Mouse (Mus musculus) CH12.LX (cell line): ENCODE results near the gene LTO1. TPM values are rescaled to one million over a fixed set of nuclear protein-coding genes. Genes with fewer than 3 reads are reported as not detected.

ENCODE experiments used
- DNase-seq: peaks from one replicate; pipeline ENCODE4 v3.0.0-alpha.2; 2013; ENCODE audit errors: extremely low read depth
- H3K27ac ChIP-seq: 2 replicates; pipeline ENCODE4 v1.5.1; 2012; ENCODE audit warnings: low read depth, mild to moderate bottlenecking, control low read depth, moderate library complexity; ENCODE audit not compliant: insufficient read depth
- H3K27me3 ChIP-seq: replicated peaks from 2 replicates; pipeline ENCODE3; 2012; ENCODE audit warnings: inconsistent platforms
- H3K36me3 ChIP-seq, 2 experiments: replicated peaks in 1 of 2; 2 replicates each; pipeline versions ENCODE3 to v1.6.1; 2012; ENCODE audit warnings: inconsistent platforms in 1 of 2, low read length in 1 of 2, mild to moderate bottlenecking in 1 of 2, mixed read lengths in 1 of 2, moderate library complexity in 1 of 2; ENCODE audit not compliant: control insufficient read depth in 1 of 2, insufficient read depth in 1 of 2
- H3K4me1 ChIP-seq, 2 experiments: 2 replicates each; pipeline ENCODE4 v1.6.1; 2012; ENCODE audit warnings: inconsistent platforms in 1 of 2, moderate library complexity in 1 of 2; ENCODE audit not compliant: insufficient read depth in 2 of 2, control insufficient read depth in 1 of 2
- H3K4me2 ChIP-seq: 2 replicates; pipeline ENCODE4 v1.6.1; 2012; ENCODE audit warnings: low read depth, mild to moderate bottlenecking, control low read depth; ENCODE audit not compliant: poor library complexity, insufficient read depth, severe bottlenecking
- H3K4me3 ChIP-seq, 3 experiments: fragments of 150-350 bp in 1 of 3; sonication (generic) in 1 of 3; replicated peaks in 1 of 3; 2 replicates each; pipeline versions ENCODE3 to v1.5.1; 2011 to 2012; ENCODE audit warnings: low read depth in 2 of 3, low read length in 2 of 3, mild to moderate bottlenecking in 2 of 3, moderate library complexity in 2 of 3, control low read depth in 1 of 3, improper control_type of control experiment in 1 of 3, inconsistent platforms in 1 of 3, mixed read lengths in 1 of 3; ENCODE audit not compliant: poor library complexity in 1 of 3
- H3K79me2 ChIP-seq: replicated peaks from 2 replicates; pipeline ENCODE4 v1.6.1; 2012; ENCODE audit warnings: mild to moderate bottlenecking, moderate library complexity; ENCODE audit not compliant: control insufficient read depth, poor library complexity, insufficient read depth, severe bottlenecking; ENCODE audit errors: extremely low read depth
- H3K9ac ChIP-seq: 2 replicates; pipeline ENCODE4 v1.6.1; 2012; ENCODE audit warnings: low read depth, mild to moderate bottlenecking, control low read depth, moderate library complexity; ENCODE audit not compliant: insufficient read depth
- H3K9me3 ChIP-seq: replicated peaks from 2 replicates; pipeline ENCODE3; 2012; ENCODE audit warnings: low read length, inconsistent platforms, mixed read lengths
- BHLHE40 ChIP-seq: IDR thresholded peaks from 2 replicates; pipeline ENCODE4 v1.6.1; 2011; ENCODE audit warnings: mild to moderate bottlenecking, low read depth, low read length, improper control_type of control experiment
- CTCF ChIP-seq, 2 experiments: IDR thresholded peaks in 1 of 2; conservative IDR thresholded peaks in 1 of 2; 2 replicates each; pipeline ENCODE4 v1.5.1; 2011 to 2012; ENCODE audit warnings: low read depth in 2 of 2, low read length in 2 of 2, improper control_type of control experiment in 1 of 2, inconsistent platforms in 1 of 2, mild to moderate bottlenecking in 1 of 2, moderate library complexity in 1 of 2
- E2F4 ChIP-seq: IDR thresholded peaks from 2 replicates; pipeline ENCODE4 v1.6.1; 2011; ENCODE audit warnings: low read depth, low read length, improper control_type of control experiment; ENCODE audit not compliant: insufficient replicate concordance
- ELF1 ChIP-seq: IDR thresholded peaks from 2 replicates; pipeline ENCODE4 v1.6.1; 2014; ENCODE audit warnings: low read depth, mild to moderate bottlenecking, inconsistent platforms, low read length, improper control_type of control experiment
- HCFC1 ChIP-seq: IDR thresholded peaks from 2 replicates; pipeline ENCODE4 v1.6.1; 2012; ENCODE audit warnings: low read depth, mild to moderate bottlenecking, inconsistent platforms, low read length, improper control_type of control experiment
- IRF4 ChIP-seq: IDR thresholded peaks from 2 replicates; pipeline ENCODE4 v1.6.1; 2014; ENCODE audit warnings: low read depth, mild to moderate bottlenecking, inconsistent platforms, low read length, improper control_type of control experiment
- JUN ChIP-seq: IDR thresholded peaks from 2 replicates; pipeline ENCODE4 v1.6.1; 2011; ENCODE audit warnings: low read depth, mild to moderate bottlenecking, low read length, improper control_type of control experiment, moderate library complexity; ENCODE audit not compliant: insufficient read depth
- JUND ChIP-seq: conservative IDR thresholded peaks from 2 replicates; pipeline ENCODE4 v1.6.1; 2011; ENCODE audit warnings: low read depth, low read length, improper control_type of control experiment
- KAT2A ChIP-seq: IDR thresholded peaks from 2 replicates; pipeline ENCODE4 v1.6.1; 2012; ENCODE audit warnings: low read length, improper control_type of control experiment, inconsistent platforms; ENCODE audit not compliant: insufficient replicate concordance
- MAFK ChIP-seq: IDR thresholded peaks from 2 replicates; pipeline ENCODE4 v1.6.1; 2011; ENCODE audit warnings: low read length, improper control_type of control experiment; ENCODE audit not compliant: insufficient replicate concordance
- MAZ ChIP-seq: IDR thresholded peaks from 2 replicates; pipeline ENCODE4 v1.6.1; 2012; ENCODE audit warnings: low read depth, mild to moderate bottlenecking, inconsistent platforms, low read length, improper control_type of control experiment, moderate library complexity
- MEF2A ChIP-seq: IDR thresholded peaks from 2 replicates; pipeline ENCODE4 v1.6.1; 2014; ENCODE audit warnings: low read depth, mild to moderate bottlenecking, inconsistent platforms, low read length, improper control_type of control experiment, borderline replicate concordance
- MXI1 ChIP-seq: IDR thresholded peaks from 2 replicates; pipeline ENCODE4 v1.6.1; 2011; ENCODE audit warnings: mild to moderate bottlenecking, low read depth, low read length, improper control_type of control experiment
- MYC ChIP-seq: IDR thresholded peaks from 2 replicates; pipeline ENCODE4 v1.6.1; 2011; ENCODE audit warnings: low read depth, mild to moderate bottlenecking, improper control_type of control experiment, low read length
- NELFE ChIP-seq: IDR thresholded peaks from 2 replicates; pipeline ENCODE4 v1.6.1; 2011; ENCODE audit warnings: low read depth, low read length, improper control_type of control experiment
- NRF1 ChIP-seq: IDR thresholded peaks from 2 replicates; pipeline ENCODE4 v1.6.1; 2014; ENCODE audit warnings: low read depth, mild to moderate bottlenecking, inconsistent platforms, low read length, improper control_type of control experiment, moderate library complexity
- POLR2A ChIP-seq: IDR thresholded peaks from 2 replicates; pipeline ENCODE4 v1.6.1; 2011; ENCODE audit warnings: low read depth, mild to moderate bottlenecking, improper control_type of control experiment, low read length
- SIN3A ChIP-seq: IDR thresholded peaks from 2 replicates; pipeline ENCODE4 v1.6.1; 2012; ENCODE audit warnings: low read length, improper control_type of control experiment, inconsistent platforms
- SMC3 ChIP-seq: IDR thresholded peaks from 2 replicates; pipeline ENCODE4 v1.6.1; 2011; ENCODE audit warnings: low read depth, low read length, improper control_type of control experiment
- TCF12 ChIP-seq: IDR thresholded peaks from 2 replicates; pipeline ENCODE4 v1.6.1; 2014; ENCODE audit warnings: low read depth, mild to moderate bottlenecking, inconsistent platforms, low read length, improper control_type of control experiment
- USF1 ChIP-seq: IDR thresholded peaks from 2 replicates; pipeline ENCODE4 v1.6.1; 2014; ENCODE audit warnings: low read depth, mild to moderate bottlenecking, inconsistent platforms, low read length, improper control_type of control experiment
- ZNF384 ChIP-seq: IDR thresholded peaks from 2 replicates; pipeline ENCODE4 v1.6.1; 2012; ENCODE audit warnings: low read depth, low read length, improper control_type of control experiment, inconsistent platforms
- dilution Hi-C: fragments of 300-500 bp; cut with MboI; formaldehyde crosslinking; loops from 2 replicates; pipeline ENCODE4 v1.14.3; 2020; ENCODE audit warnings: low sequenced_read_pairs; ENCODE audit not compliant: extremely low pct_unique_long_range_greater_than_20kb, extremely low pct_ligation_motif_present
- in situ Hi-C: fragments of 300-500 bp; cut with MboI; formaldehyde crosslinking; loops from 3 replicates; pipeline ENCODE4 v1.14.3; 2019; ENCODE audit warnings: low sequenced_read_pairs, low pct_ligation_motif_present, low pct_unique_long_range_greater_than_20kb, mixed read lengths
- polyA plus RNA-seq: library from polyadenylated mRNA; unstranded; fragments of >175 nt; gene quantifications from 2 replicates; pipeline ENCODE4 v1.2.1, GENCODE M21; 2012; ENCODE audit warnings: low read depth; ENCODE audit not compliant: insufficient read length
- total RNA-seq, 2 experiments: library from RNA; depleted of rRNA; stranded (reverse); fragments of 300-350 nt in 1 of 2; fragments of >200 nt in 1 of 2; gene quantifications; 2 replicates each; pipeline ENCODE4 v1.2.3; 2012 to 2014

The LTO1 gene
- total and polyA plus RNA-seq, 3 experiments: 4.0 to 10.7 (median 8.5) TPM

DNA sequence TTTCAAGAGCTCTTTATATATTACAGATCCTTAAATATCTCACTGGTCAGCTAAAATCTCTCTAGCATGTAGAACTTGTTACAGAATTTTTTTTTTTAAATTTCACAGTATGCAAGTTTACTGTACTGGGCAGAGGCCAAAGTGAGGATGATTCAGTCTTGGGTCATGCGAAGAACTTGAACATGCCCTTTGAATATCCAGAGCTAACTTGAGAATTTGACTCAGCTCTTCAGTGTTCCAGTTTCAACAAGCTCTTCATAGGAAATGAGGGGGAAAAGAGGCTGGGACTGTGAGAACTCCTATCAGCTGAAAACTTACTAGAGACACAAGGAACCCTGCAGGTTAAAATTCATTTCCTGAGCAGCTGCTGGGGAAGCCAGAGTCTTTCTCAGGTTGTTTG is 49.0 kb downstream of the LTO1 start:
- Histone ChIP-seq H3K27ac (no peak overlapping the region), H3K36me3 (no peaks in the 10 kb centered on the region), H3K79me2 (no peaks in the 10 kb centered on the region), H3K4me3 (no peak overlapping the region), H3K9ac (no peak overlapping the region), H3K4me2 (no peak overlapping the region), H3K27me3 (peaks cover 83% of the 10 kb centered on the region), H3K4me1 (no peaks in the 10 kb centered on the region), H3K9me3 (peaks cover 2% of the 10 kb centered on the region)
- no peak for DNase-seq
- in situ Hi-C loops: loop anchor here (10.0 kb wide), 1 partner anchor 131 kb away; no protein-coding TSS in a partner anchor
- dilution Hi-C loops: no loop called here
- TF ChIP-seq BHLHE40 (no peak), HCFC1 (no peak), SIN3A (no peak), CTCF (conservative IDR thresholded peaks at IDR 0.05 in 1 of 2, IDR thresholded peaks at IDR 0.05 in 1 of 2; ENCODE audit: low read depth in 2 of 2, low read length in 2 of 2) (no peak), MAFK (no peak), MAZ (no peak), IRF4 (no peak), POLR2A (no peak), JUN (no peak), MYC (no peak), E2F4 (no peak), JUND (no peak)

DNA sequence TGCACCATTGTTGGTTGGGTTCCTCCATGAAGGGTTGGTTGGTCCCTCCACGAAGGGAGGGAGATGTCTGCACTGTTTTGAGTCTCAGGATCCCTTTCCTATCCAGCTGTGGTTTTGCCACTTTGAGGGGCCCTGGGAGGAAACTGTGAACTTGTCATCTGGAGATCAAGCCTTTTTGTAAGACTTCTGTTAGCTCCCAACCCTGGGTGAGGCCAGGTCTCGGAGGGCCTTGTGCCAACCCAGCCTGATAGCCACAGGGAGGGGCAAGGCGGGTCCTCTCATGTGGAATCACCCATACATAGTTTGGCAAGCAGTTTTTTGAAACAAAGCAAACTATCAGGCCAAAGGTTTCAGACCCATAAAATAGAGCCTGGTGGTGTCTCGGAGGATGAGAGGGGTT is 49.4 kb downstream of the LTO1 start:
- DNase-seq: no peak
- Histone ChIP-seq H3K36me3 (no peaks in the 10 kb centered on the region), H3K79me2 (no peaks in the 10 kb centered on the region), H3K9ac (no peak overlapping the region), H3K4me1 (no peaks in the 10 kb centered on the region), H3K27ac (no peak overlapping the region), H3K4me3 (no peak overlapping the region), H3K4me2 (no peak overlapping the region), H3K27me3 (peaks cover 83% of the 10 kb centered on the region), H3K9me3 (peaks cover 2% of the 10 kb centered on the region)
- in situ Hi-C loops: loop anchor here (10.0 kb wide), 1 partner anchor 130 kb away; no protein-coding TSS in a partner anchor
- dilution Hi-C loops: no loop called here
- TF ChIP-seq TCF12 (no peak), IRF4 (no peak)

DNA sequence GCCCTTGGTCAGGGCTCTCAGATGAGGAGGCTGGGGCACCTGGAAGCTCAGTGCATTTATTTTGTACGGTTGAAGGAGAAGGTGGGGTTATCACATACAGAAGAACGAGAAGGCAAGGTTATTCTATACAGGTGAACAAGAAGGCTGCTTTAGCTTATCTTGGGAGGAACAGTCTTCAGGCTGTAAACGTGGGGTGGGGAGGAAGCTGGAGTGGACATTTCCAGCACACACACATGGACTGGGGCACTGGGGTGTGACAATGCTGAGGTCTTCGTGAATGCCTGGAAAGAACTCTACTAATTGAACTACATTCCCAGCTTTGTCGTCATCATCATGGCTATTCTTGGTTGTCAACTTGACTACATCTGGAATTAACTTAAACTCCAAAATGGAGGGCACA is 51.0 kb downstream of the LTO1 start:
- no peak overlapping the region for H3K4me3 ChIP-seq
- no peak for DNase-seq
- H3K4me1 ChIP-seq: peaks cover 0 to 1% of the 10 kb centered on the region in 2 experiments; a peak in 2 of 4 replicates
- in situ Hi-C loops (loop anchor here (10.0 kb wide), 1 partner anchor 129 kb away; no protein-coding TSS in a partner anchor), dilution Hi-C loops (no loop called here)
- no peaks in the 10 kb centered on the region for H3K36me3 ChIP-seq
- H3K9me3 ChIP-seq: peaks cover 2% of the 10 kb centered on the region
- no peak for TF ChIP-seq USF1
- no peak for TF ChIP-seq HCFC1
- no peak for TF ChIP-seq MXI1
- TF ChIP-seq NELFE: no peak
- TF ChIP-seq MAFK: no peak
- no peak for TF ChIP-seq KAT2A
- no peak for TF ChIP-seq JUN
- no peak for TF ChIP-seq ZNF384
- TF ChIP-seq NRF1: no peak
- no peak for TF ChIP-seq MEF2A
- TF ChIP-seq ELF1: no peak
- no peak for TF ChIP-seq SMC3
- no peak for TF ChIP-seq TCF12
- no peak for TF ChIP-seq POLR2A
- no peak for TF ChIP-seq IRF4
- no peak overlapping the region for H3K27ac ChIP-seq
- H3K4me2 ChIP-seq: no peak overlapping the region
- peaks cover 84% of the 10 kb centered on the region for H3K27me3 ChIP-seq
- no peak overlapping the region for H3K9ac ChIP-seq
- H3K79me2 ChIP-seq: no peaks in the 10 kb centered on the region
